Mouse (Mus musculus): ENCODE measurements around the gene Tlr5.
A peak's percentile ranks its signal among the peaks of the same experiment; 100 is the strongest.

Gene Tlr5

GRCm38 (mm10) chr1:182990092-182990762 is 35.6 kb downstream of the Tlr5 start:
- peak; percentile 51 for DNase-seq (ENCODE audit: low read depth, low spot score)

DNA sequence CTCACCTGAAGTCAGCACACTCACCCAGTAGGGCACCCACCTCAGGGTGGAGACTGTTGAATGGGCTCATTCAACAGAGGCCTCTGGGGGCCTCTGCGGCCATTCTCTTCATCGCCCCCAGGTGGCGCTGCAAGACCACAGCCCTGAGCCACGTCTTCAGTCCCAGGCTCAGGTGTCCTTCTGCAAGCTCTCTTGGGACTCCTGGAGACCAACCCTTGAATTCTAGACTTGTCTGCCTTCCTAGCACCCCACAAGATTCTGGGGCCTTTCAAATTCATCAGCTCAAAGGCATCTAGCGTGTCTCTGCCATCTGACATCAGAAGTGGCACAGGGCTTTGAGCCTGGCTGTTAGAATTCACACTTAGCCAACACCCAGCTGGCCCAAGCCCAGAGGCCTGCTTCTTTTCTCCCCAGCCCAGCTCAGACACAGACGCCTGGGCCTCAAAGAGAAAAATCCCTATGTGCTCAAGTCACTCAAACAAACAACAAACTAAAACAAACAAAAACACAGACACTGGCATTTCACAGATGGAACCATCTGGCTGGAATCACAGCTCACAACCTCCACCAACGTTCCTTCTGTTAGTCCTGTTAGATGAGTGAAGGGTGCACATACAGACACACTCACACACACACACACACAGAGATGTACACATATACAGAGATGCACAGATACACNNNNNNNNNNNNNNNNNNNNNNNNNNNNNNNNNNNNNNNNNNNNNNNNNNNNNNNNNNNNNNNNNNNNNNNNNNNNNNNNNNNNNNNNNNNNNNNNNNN is 36.6 kb downstream of the Tlr5 start:
- DNase-seq (ENCODE audit: low read depth, low spot score), result peak; percentile 88

All from CD4-positive, CD25-positive, alpha-beta regulatory T cell, adult 2 months (primary cell).